Mouse (Mus musculus) 3T3-L1 (cell line): Measurements from ENCODE around the gene Dync1li2.

Experiments
- DNase-seq: peaks from one replicate; pipeline ENCODE4 v3.0.0-alpha.2; 2015; ENCODE audit warnings: low read depth, low spot score

Gene Dync1li2

GRCm38 (mm10) chr8:104383296-104383695, 59.6 kb downstream of the Dync1li2 start:
- peak; percentile 41 for DNase-seq

DNA sequence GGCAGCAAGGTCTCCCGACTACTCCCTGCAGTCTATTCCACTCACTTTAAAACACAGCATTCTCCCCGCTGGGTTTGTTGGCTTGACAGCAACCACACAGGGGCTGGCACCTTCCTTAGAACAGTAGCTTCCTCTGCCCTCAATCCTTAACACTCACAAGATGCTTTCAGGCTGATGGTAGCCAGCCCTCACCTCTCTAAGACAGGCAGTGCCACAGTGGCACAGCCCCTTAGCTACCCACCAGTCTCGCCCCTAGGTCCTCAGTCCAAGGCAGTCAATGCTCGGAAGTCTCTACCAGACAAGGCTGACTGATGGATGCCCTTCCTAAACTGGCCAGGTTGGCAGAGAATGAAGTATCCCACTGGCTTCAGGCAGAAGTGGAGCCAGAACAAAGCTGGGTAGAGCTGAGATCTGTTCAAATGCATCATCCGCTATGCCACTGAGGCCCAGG, 61.9 kb downstream of the Dync1li2 start:
- no peak for DNase-seq

- DNase-seq = no peak
These were observed 62.6 kb downstream of the Dync1li2 start for GRCm38 (mm10) chr8:104380269-104380668.

GRCm38 (mm10) chr8:104379301-104379836, 63.5 kb downstream of the Dync1li2 start:
- no peak for DNase-seq

DNA sequence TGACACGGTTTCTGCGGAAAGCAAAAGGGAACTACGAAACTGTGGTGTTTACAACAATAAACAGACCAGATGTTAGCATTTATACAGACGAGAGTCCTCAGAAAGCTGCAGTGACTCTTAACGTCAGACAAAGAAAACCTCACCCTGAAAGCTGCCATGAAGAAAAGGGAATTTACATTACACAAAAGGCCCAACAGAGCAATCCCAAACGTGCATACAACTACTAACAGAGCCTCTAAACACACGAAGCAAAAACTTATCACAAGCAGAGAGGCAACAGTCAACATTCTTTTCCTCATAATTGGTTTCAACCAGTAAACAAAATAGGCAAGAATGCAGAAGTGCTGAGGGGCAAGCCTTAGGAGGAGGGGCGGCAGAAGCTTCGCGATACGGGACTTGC, 66.2 kb downstream of the Dync1li2 start:
- DNase-seq = no peak

GRCm38 (mm10) chr8:104375959-104376358, 66.9 kb downstream of the Dync1li2 start:
- DNase-seq = no peak

DNA sequence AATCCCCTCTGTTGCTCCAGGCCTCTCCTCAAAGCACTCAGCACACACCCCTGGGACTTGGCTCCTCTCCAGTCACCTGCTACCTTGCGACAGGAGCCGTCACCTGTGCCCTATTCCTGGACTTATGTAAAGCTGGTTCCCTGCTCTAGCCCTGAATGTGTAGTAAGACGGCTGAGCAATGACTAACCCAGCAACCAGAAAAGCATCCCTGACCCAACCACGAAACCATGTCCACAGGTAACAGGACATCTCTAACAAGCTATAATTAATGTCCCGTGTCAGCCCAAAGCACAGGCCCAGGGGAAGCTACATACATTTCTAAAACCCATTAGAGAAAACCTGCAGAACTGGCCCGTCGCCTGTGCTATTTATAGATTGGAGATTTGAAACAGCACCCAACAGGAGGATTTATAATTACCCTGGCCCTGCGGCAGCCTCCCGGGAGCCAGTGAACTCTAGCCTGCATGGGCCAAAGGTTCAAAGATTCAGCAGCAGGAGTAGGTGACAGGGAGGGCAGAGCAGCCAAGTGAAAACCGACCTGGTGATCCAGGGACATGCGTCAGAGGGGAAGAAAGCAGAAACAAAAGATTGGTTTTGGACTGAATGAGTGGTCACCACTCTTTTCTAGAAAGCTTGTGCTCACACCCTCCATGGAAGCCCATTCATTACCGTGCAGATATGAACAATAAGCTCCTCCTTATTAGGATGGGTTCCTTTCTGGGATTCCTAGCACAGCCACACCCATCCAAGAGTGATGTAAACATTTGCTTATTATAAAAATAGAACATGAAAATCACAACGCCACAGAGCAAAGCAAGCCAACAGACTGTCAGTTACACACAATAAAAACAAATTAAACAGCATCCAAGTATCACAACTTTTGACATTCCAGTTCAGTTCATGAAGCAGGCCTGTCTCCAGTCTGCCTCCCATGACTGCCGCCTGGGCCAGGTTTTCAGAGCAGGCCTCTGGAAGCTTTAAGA, 67.7 kb downstream of the Dync1li2 start:
- no peak for DNase-seq

DNA sequence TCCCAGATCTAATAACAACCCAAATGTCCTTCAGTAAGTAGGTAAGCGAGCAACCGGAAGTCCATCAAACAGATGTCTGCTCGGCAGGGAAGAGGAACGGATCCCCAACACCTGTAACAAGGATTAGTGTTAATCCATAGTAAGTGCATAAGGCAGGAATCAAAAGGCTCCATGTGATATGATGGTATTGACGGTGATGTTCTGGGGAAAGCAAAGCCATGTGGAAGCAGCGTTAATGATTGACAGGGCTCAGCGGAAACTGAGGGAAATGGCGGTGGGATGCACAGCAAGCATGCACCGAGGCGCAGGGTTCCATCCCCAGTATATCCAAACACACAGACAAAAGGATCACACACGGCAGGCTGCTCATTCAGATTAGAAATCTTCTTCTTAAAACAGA, 68.6 kb downstream of the Dync1li2 start:
- DNase-seq = no peak

DNA sequence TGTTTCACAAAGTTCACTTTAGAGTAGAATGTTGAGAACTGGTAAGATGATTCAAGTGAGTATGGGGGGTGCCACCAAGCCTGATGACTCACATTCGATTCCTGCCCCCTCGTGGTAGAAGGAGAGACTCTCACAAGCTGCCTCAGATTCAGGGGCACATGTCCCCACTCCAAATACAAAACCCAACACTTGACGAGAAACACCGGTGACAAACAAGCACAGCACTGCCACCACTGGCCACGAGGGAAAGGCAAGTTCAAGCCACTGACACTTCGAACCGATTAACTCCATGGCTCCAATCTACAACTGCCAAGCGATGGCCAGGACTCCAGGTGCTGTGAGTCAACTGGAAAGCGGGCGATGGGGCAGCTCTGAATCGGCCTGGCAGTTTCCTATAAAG, 69.1 kb downstream of the Dync1li2 start:
- DNase-seq = no peak

- no peak for DNase-seq
These were observed 71.7 kb downstream of the Dync1li2 start for GRCm38 (mm10) chr8:104371121-104371520.

- DNase-seq = peak; percentile 37
These were observed 72.8 kb downstream of the Dync1li2 start for GRCm38 (mm10) chr8:104370071-104370470.

GRCm38 (mm10) chr8:104369591-104369990, 73.3 kb downstream of the Dync1li2 start:
- DNase-seq = no peak
